Mouse (Mus musculus): ENCODE measurements around the gene Rps5. TPM values are rescaled to one million over a fixed set of nuclear protein-coding genes. Genes with fewer than 3 reads are reported as not detected.
"Not testable (repeated sequence)": the region's sequence is repeated elsewhere in the genome, so short reads cannot be mapped to it uniquely, and the experiment has no call there.

The Rps5 gene
- polyA plus RNA-seq (2016; fragmentation: Nextera tagmentation; extraction: Ambion mirVana): 1,023 and 1,050 TPM in 2 replicates

GRCm38 (mm10) chr7:12921705-12922465, at the start of gene Rps5:
Gene Rps5, plus strand, starts transcription at chr7:12922290.
- Histone ChIP-seq H3K27ac (peak within 1 kb of the TSS; percentile 95), H3K4me3 (peak within 1 kb of the TSS; percentile 86), H3K36me3 (replicated peaks) (peaks cover 42% of the 10 kb centered on the region), H3K9me3 (no peaks in the 10 kb centered on the region), H3K27me3 (ENCODE audit: poor library complexity, severe bottlenecking) (peaks cover 15% of the 10 kb centered on the region), H3K4me1 (peaks cover 21% of the 10 kb centered on the region)
- under 1% methylated on average over 55 of the region's 55 CpGs for WGBS
- peak; percentile 98 for DNase-seq (ENCODE audit: extremely low spot score, low spot score)

GRCm38 (mm10) chr7:12874301-12874700, 47.8 kb upstream of the Rps5 start:
- Histone ChIP-seq H3K27me3 (ENCODE audit: poor library complexity, severe bottlenecking) (no peaks in the 10 kb centered on the region), H3K9me3 (peaks cover 12% of the 10 kb centered on the region), H3K4me3 (no peak overlapping the region), H3K27ac (no peak overlapping the region), H3K4me1 (no peaks in the 10 kb centered on the region), H3K36me3 (replicated peaks) (no peaks in the 10 kb centered on the region)
- 23% methylated on average over 3 of the region's 3 CpGs for WGBS
- no peak for DNase-seq (ENCODE audit: extremely low spot score, low spot score)

GRCm38 (mm10) chr7:12880036-12880435, 42.1 kb upstream of the Rps5 start:
- Histone ChIP-seq H3K27me3 (ENCODE audit: poor library complexity, severe bottlenecking) (no peaks in the 10 kb centered on the region), H3K4me3 (0 out of 2 replicates have a peak overlapping the region, but pooled peaks have one; percentile 71), H3K36me3 (replicated peaks) (peaks cover 17% of the 10 kb centered on the region), H3K4me1 (peaks cover 12% of the 10 kb centered on the region), H3K27ac (no peak overlapping the region), H3K9me3 (0 out of 2 replicates have a peak, but pooled peaks cover 4% of the 10 kb centered on the region)
- no peak for DNase-seq (ENCODE audit: extremely low spot score, low spot score)

- not testable (repeated sequence) for H3K9me3 ChIP-seq; DNase-seq (ENCODE audit: extremely low spot score, low spot score); H3K27me3 ChIP-seq (ENCODE audit: poor library complexity, severe bottlenecking)
- 49% methylated on average over 8 of the region's 8 CpGs for WGBS
- peaks cover 21% of the 10 kb centered on the region for H3K36me3 ChIP-seq (replicated peaks)
- H3K4me3 ChIP-seq: peak overlapping the region; percentile 71
- peak overlapping the region; percentile 87 for H3K27ac ChIP-seq
- peaks cover 12% of the 10 kb centered on the region for H3K4me1 ChIP-seq
Observed at GRCm38 (mm10) chr7:12880497-12880896, 41.6 kb upstream of the Rps5 start.

- Histone ChIP-seq H3K4me1 (peaks cover 12% of the 10 kb centered on the region), H3K9me3 (0 out of 2 replicates have a peak, but pooled peaks cover under 1% of the 10 kb centered on the region), H3K4me3 (peak within 1 kb of the TSS; percentile 71), H3K36me3 (replicated peaks) (peaks cover 27% of the 10 kb centered on the region), H3K27ac (peak within 1 kb of the TSS; percentile 87), H3K27me3 (ENCODE audit: poor library complexity, severe bottlenecking) (no peaks in the 10 kb centered on the region)
- peak; percentile 94 for DNase-seq (ENCODE audit: extremely low spot score, low spot score)
- WGBS: 2% methylated on average over 35 of the region's 35 CpGs
Observed at GRCm38 (mm10) chr7:12880911-12881660, 41.0 kb upstream of the Rps5 start, which contains the start of gene Zfp128. Gene Zfp128, plus strand, starts transcription at chr7:12881177.

GRCm38 (mm10) chr7:12886563-12887266, 35.4 kb upstream of the Rps5 start:
- H3K27ac ChIP-seq: no peak overlapping the region
- H3K36me3 ChIP-seq (replicated peaks): peaks cover 82% of the 10 kb centered on the region
- H3K4me1 ChIP-seq: peaks cover 8% of the 10 kb centered on the region
- DNase-seq (ENCODE audit: extremely low spot score, low spot score): no peak
- no peak overlapping the region for H3K4me3 ChIP-seq
- no peaks in the 10 kb centered on the region for H3K27me3 ChIP-seq (ENCODE audit: poor library complexity, severe bottlenecking)
- WGBS: 91% methylated on average over 12 of the region's 12 CpGs
- H3K9me3 ChIP-seq: no peaks in the 10 kb centered on the region

- Histone ChIP-seq H3K4me1 (no peaks in the 10 kb centered on the region; the same call in 1 of the 2 replicates), H3K9me3 (no peaks in the 10 kb centered on the region), H3K36me3 (replicated peaks) (peaks cover 87% of the 10 kb centered on the region), H3K27me3 (ENCODE audit: poor library complexity, severe bottlenecking) (no peaks in the 10 kb centered on the region), H3K4me3 (no peak overlapping the region), H3K27ac (no peak overlapping the region)
- 92% methylated on average over 5 of the region's 5 CpGs for WGBS
- no peak for DNase-seq (ENCODE audit: extremely low spot score, low spot score)
Observed at GRCm38 (mm10) chr7:12887585-12887984, 34.5 kb upstream of the Rps5 start.

GRCm38 (mm10) chr7:12890928-12891327, 31.2 kb upstream of the Rps5 start:
- Histone ChIP-seq H3K4me3 (no peak overlapping the region), H3K4me1 (no peaks in the 10 kb centered on the region), H3K27ac (no peak overlapping the region), H3K36me3 (replicated peaks) (peaks cover 61% of the 10 kb centered on the region), H3K9me3 (no peaks in the 10 kb centered on the region), H3K27me3 (ENCODE audit: poor library complexity, severe bottlenecking) (no peaks in the 10 kb centered on the region)
- no peak for DNase-seq (ENCODE audit: extremely low spot score, low spot score)
- 90% methylated on average over 14 of the region's 14 CpGs for WGBS

GRCm38 (mm10) chr7:12891334-12891733, 30.8 kb upstream of the Rps5 start:
- H3K27me3 ChIP-seq (ENCODE audit: poor library complexity, severe bottlenecking): no peaks in the 10 kb centered on the region
- no peak overlapping the region for H3K27ac ChIP-seq
- no peaks in the 10 kb centered on the region for H3K9me3 ChIP-seq
- DNase-seq (ENCODE audit: extremely low spot score, low spot score): no peak
- no peaks in the 10 kb centered on the region for H3K4me1 ChIP-seq
- peaks cover 57% of the 10 kb centered on the region for H3K36me3 ChIP-seq (replicated peaks)
- 80% methylated on average over 1 of the region's 1 CpGs for WGBS
- H3K4me3 ChIP-seq: no peak overlapping the region

GRCm38 (mm10) chr7:12897655-12898410, 24.3 kb upstream of the Rps5 start, which contains the start of gene Zscan22:
Gene Zscan22, plus strand, starts transcription at chr7:12897815.
- Histone ChIP-seq H3K36me3 (replicated peaks) (peaks cover 20% of the 10 kb centered on the region), H3K4me1 (peaks cover 8% of the 10 kb centered on the region), H3K9me3 (no peaks in the 10 kb centered on the region), H3K4me3 (peak within 1 kb of the TSS; percentile 69), H3K27me3 (ENCODE audit: poor library complexity, severe bottlenecking) (no peaks in the 10 kb centered on the region), H3K27ac (peak within 1 kb of the TSS; percentile 83)
- peak; percentile 92 for DNase-seq (ENCODE audit: extremely low spot score, low spot score)
- WGBS: 8% methylated on average over 36 of the region's 36 CpGs

GRCm38 (mm10) chr7:12901517-12901916, 20.6 kb upstream of the Rps5 start:
- H3K27ac ChIP-seq: no peak overlapping the region
- no peaks in the 10 kb centered on the region for H3K9me3 ChIP-seq
- 92% methylated on average over 5 of the region's 5 CpGs for WGBS
- DNase-seq (ENCODE audit: extremely low spot score, low spot score): no peak
- no peaks in the 10 kb centered on the region for H3K27me3 ChIP-seq (ENCODE audit: poor library complexity, severe bottlenecking)
- peaks cover 57% of the 10 kb centered on the region for H3K36me3 ChIP-seq (replicated peaks)
- H3K4me3 ChIP-seq: no peak overlapping the region
- H3K4me1 ChIP-seq: peaks cover 8% of the 10 kb centered on the region

GRCm38 (mm10) chr7:12903623-12904022, 18.5 kb upstream of the Rps5 start:
- no peak for DNase-seq (ENCODE audit: extremely low spot score, low spot score)
- H3K4me1 ChIP-seq: peaks cover 3% of the 10 kb centered on the region
- no peaks in the 10 kb centered on the region for H3K9me3 ChIP-seq
- H3K4me3 ChIP-seq: no peak overlapping the region
- H3K36me3 ChIP-seq (replicated peaks): peaks cover 78% of the 10 kb centered on the region
- 58% methylated on average over 10 of the region's 10 CpGs for WGBS
- no peak overlapping the region for H3K27ac ChIP-seq
- no peaks in the 10 kb centered on the region for H3K27me3 ChIP-seq (ENCODE audit: poor library complexity, severe bottlenecking)

Data from forebrain, embryonic 10.5 days (tissue).